Mouse (Mus musculus): Measurements from ENCODE around the gene Gm4131.

- no peak for TF ChIP-seq POLR2A (IDR thresholded peaks at IDR 0.05; ENCODE audit: insufficient read length, low read depth)
- TF ChIP-seq POLR2AphosphoS2 (IDR thresholded peaks at IDR 0.05; ENCODE audit: insufficient read length, low read depth), result no peak
- no peak for TF ChIP-seq E2F4 (IDR thresholded peaks at IDR 0.05; ENCODE audit: insufficient read depth)
- no peak for TF ChIP-seq MYOG (IDR thresholded peaks at IDR 0.05; ENCODE audit: control insufficient read depth in 1 of 3, insufficient read depth in 1 of 3, insufficient read length in 2 of 3, low read depth in 2 of 3)
These were observed 6.7 kb upstream of the Gm4131 start for GRCm38 (mm10) chr14:62573454-62573853.

Measured in myocyte (in vitro differentiated cells).